Comparison of ENCODE assay signal across 9 mouse cellular contexts in genomic region chr4:62263133-62263844, GRCm38 (mm10). TPM values are rescaled to one million over a fixed set of nuclear protein-coding genes. Genes with fewer than 3 reads are reported as not detected.
A peak's percentile ranks its signal among the peaks of the same experiment; 100 is the strongest.
DNase-seq lines count a peak whose midpoint lies in the region; ATAC-seq and TF ChIP-seq lines count a peak whose summit lies in the region.
"Had no signal": no experiment of that assay in that cellular context is flagged by ENCODE, and none has a peak within 500 bp of the region (broad histone marks: within the 10 kb centered on the region; RNA-seq: fewer than 3 reads in every experiment).

No protein-coding gene starts in this region.

- no peak overlapping the region for H3K4me3 ChIP-seq in midbrain, embryonic 10.5 days
- no peak overlapping the region for H3K4me3 ChIP-seq in midbrain, embryonic 16.5 days (ENCODE audit: low read depth, low read length)
- no peak overlapping the region for H3K4me3 ChIP-seq in embryonic facial prominence, embryonic 10.5 days
- no peak overlapping the region for H3K4me3 ChIP-seq in midbrain, postnatal 0 days (ENCODE audit: low read depth, low read length)

- H3K27ac ChIP-seq in midbrain, embryonic 10.5 days (replicated peaks): 0 out of 2 replicates have a peak overlapping the region, but pooled peaks have one; percentile 46
- no peak overlapping the region for H3K27ac ChIP-seq in midbrain, embryonic 16.5 days (ENCODE audit: low read length)
- H3K27ac ChIP-seq in embryonic facial prominence, embryonic 10.5 days (replicated peaks): no peak overlapping the region
- H3K27ac ChIP-seq in midbrain, postnatal 0 days (ENCODE audit: low read depth, low read length): no peak overlapping the region; the same call in 1 of the 2 replicates

- H3K4me2 ChIP-seq in midbrain, embryonic 16.5 days (ENCODE audit: low read length): no peak overlapping the region
- no peak overlapping the region for H3K4me2 ChIP-seq in midbrain, postnatal 0 days (ENCODE audit: low read depth, low read length, poor library complexity, severe bottlenecking)

- 0 out of 2 replicates have a peak, but pooled peaks cover 2% of the 10 kb centered on the region for H3K4me1 ChIP-seq in midbrain, embryonic 10.5 days
- H3K4me1 ChIP-seq in midbrain, embryonic 16.5 days (ENCODE audit: control insufficient read depth, insufficient read depth, low read length): no peaks in the 10 kb centered on the region
- H3K4me1 ChIP-seq in embryonic facial prominence, embryonic 10.5 days: 0 out of 2 replicates have a peak, but pooled peaks cover 3% of the 10 kb centered on the region
- H3K4me1 ChIP-seq in midbrain, postnatal 0 days (ENCODE audit: insufficient read depth, low read length): no peaks in the 10 kb centered on the region

- H3K9ac ChIP-seq in midbrain, embryonic 16.5 days (ENCODE audit: low read depth, low read length): no peak overlapping the region
- H3K9ac ChIP-seq in midbrain, postnatal 0 days (replicated peaks; ENCODE audit: low read length, poor library complexity, severe bottlenecking): no peak overlapping the region

- peak; percentile 38 for DNase-seq in gastrocnemius, adult 18-20 months (ENCODE audit: low spot score)
- no peak for DNase-seq in gastrocnemius, postnatal 25 days
- DNase-seq in midbrain, embryonic 10.5 days (ENCODE audit: low spot score): peak; percentile 24
- DNase-seq in embryonic facial prominence, embryonic 10.5 days (ENCODE audit: low spot score): peak; percentile 7
- peak; percentile 71 for DNase-seq in midbrain, postnatal 0 days (ENCODE audit: low spot score)
- DNase-seq in thymus, postnatal 0 days (ENCODE audit: low spot score): no peak
- DNase-seq: layer of hippocampus, postnatal 36 days had no signal

- WGBS in midbrain, embryonic 10.5 days: 40% methylated on average over 7 of the region's 7 CpGs
- 32% methylated on average over 7 of the region's 7 CpGs for WGBS in midbrain, embryonic 16.5 days
- WGBS in embryonic facial prominence, embryonic 10.5 days: 42% methylated on average over 7 of the region's 7 CpGs
- whole genome bisulfite sequencing in midbrain, postnatal 0 days: 36% methylated on average over 7 of the region's 7 CpGs

- no peaks in the 10 kb centered on the region for H3K27me3 ChIP-seq in midbrain, embryonic 10.5 days (ENCODE audit: low read depth, poor library complexity, severe bottlenecking)
- H3K27me3 ChIP-seq in midbrain, embryonic 16.5 days (ENCODE audit: control insufficient read depth, insufficient read depth, low read depth, low read length): no peaks in the 10 kb centered on the region
- no peaks in the 10 kb centered on the region for H3K27me3 ChIP-seq in embryonic facial prominence, embryonic 10.5 days (replicated peaks; ENCODE audit: low read depth, poor library complexity, severe bottlenecking)
- no peaks in the 10 kb centered on the region for H3K27me3 ChIP-seq in midbrain, postnatal 0 days (ENCODE audit: insufficient read depth, low read length)

- H3K9me3 ChIP-seq in midbrain, embryonic 10.5 days (replicated peaks): no peaks in the 10 kb centered on the region
- no peaks in the 10 kb centered on the region for H3K9me3 ChIP-seq in midbrain, embryonic 16.5 days (replicated peaks; ENCODE audit: control insufficient read depth, low read length, poor library complexity, severe bottlenecking)
- no peaks in the 10 kb centered on the region for H3K9me3 ChIP-seq in embryonic facial prominence, embryonic 10.5 days
- H3K9me3 ChIP-seq in midbrain, postnatal 0 days (ENCODE audit: low read length): no peaks in the 10 kb centered on the region

- H3K36me3 ChIP-seq in midbrain, embryonic 10.5 days: no peaks in the 10 kb centered on the region
- no peaks in the 10 kb centered on the region for H3K36me3 ChIP-seq in midbrain, embryonic 16.5 days (ENCODE audit: control insufficient read depth, insufficient read depth, low read length)
- H3K36me3 ChIP-seq in embryonic facial prominence, embryonic 10.5 days (replicated peaks): no peaks in the 10 kb centered on the region
- H3K36me3 ChIP-seq in midbrain, postnatal 0 days (ENCODE audit: insufficient read depth, low read length): no peaks in the 10 kb centered on the region

- ATAC-seq in midbrain, embryonic 16.5 days: no peak
- ATAC-seq in midbrain, postnatal 0 days (ENCODE audit: low FRiP score): peak; percentile 50; the same call in 1 of the 2 replicates
- ATAC-seq in CD4-positive, CD25-positive, alpha-beta regulatory T cell, adult 4 months: no peak

- TF ChIP-seq CTCF in midbrain, postnatal 0 days (IDR thresholded peaks at IDR 0.05): peak; percentile 77

RNA-seq across cellular contexts. Expression of gene Slc31a2, which starts 0.9 kb away (rescaled TPM):
- 1 to 10 TPM; 5.3 to 6.2 TPM for total RNA-seq in gastrocnemius, adult 18-20 months (2021)
- total RNA-seq in gastrocnemius, postnatal 25 days (2021): 1 to 10 TPM; 3.9 to 4.6 TPM
- polyA plus RNA-seq in midbrain, embryonic 10.5 days (2016; fragmentation: Nextera tagmentation; extraction: Ambion mirVana): 12.1 and 12.4 TPM in 2 replicates
- polyA plus RNA-seq in midbrain, embryonic 16.5 days (2015; fragmentation: Nextera tagmentation; extraction: Ambion mirVana): 17.3 and 18.7 TPM in 2 replicates
- 10.2 and 10.7 TPM in 2 replicates for polyA plus RNA-seq in embryonic facial prominence, embryonic 10.5 days (2016; fragmentation: Nextera tagmentation; extraction: Ambion mirVana)
- total RNA-seq in midbrain, postnatal 0 days (2014; rRNA removed): 18.0 and 23.8 TPM in 2 replicates
- 12.0 and 13.2 TPM in 2 replicates for polyA plus RNA-seq in midbrain, postnatal 0 days (2015; fragmentation: Nextera tagmentation; extraction: Ambion mirVana)
- 10 to 100 TPM; 11.1 to 16.4 TPM for polyA plus RNA-seq in CD4-positive, CD25-positive, alpha-beta regulatory T cell, adult 4 months (2017; shearing (Covaris generic))
- 9.5 and 10.7 TPM in 2 replicates for polyA plus RNA-seq in thymus, postnatal 0 days (2015; fragmentation: Nextera tagmentation; extraction: Ambion mirVana)

RNA-seq across cellular contexts. Expression of gene Zfp37, which starts 32.4 kb away (rescaled TPM):
- total RNA-seq in gastrocnemius, adult 18-20 months (2021): 1 to 10 TPM in 1 of 2 experiments, under 1 TPM in 1; 0.82 to 1.3 TPM
- total RNA-seq in gastrocnemius, postnatal 25 days (2021): 1 to 10 TPM in 1 of 2 experiments, under 1 TPM in 1; 0.86 to 1.2 TPM
- polyA plus RNA-seq in midbrain, embryonic 10.5 days (2016; fragmentation: Nextera tagmentation; extraction: Ambion mirVana): 20.3 and 28.2 TPM in 2 replicates
- 35.9 and 37.2 TPM in 2 replicates for polyA plus RNA-seq in midbrain, embryonic 16.5 days (2015; fragmentation: Nextera tagmentation; extraction: Ambion mirVana)
- 18.7 and 19.8 TPM in 2 replicates for polyA plus RNA-seq in embryonic facial prominence, embryonic 10.5 days (2016; fragmentation: Nextera tagmentation; extraction: Ambion mirVana)
- 25.1 and 30.3 TPM in 2 replicates for total RNA-seq in midbrain, postnatal 0 days (2014; rRNA removed)
- polyA plus RNA-seq in midbrain, postnatal 0 days (2015; fragmentation: Nextera tagmentation; extraction: Ambion mirVana): 18.9 and 20.5 TPM in 2 replicates
- under 1 TPM in 1 of 2 experiments, not detected in 1; 0.58 TPM for polyA plus RNA-seq in CD4-positive, CD25-positive, alpha-beta regulatory T cell, adult 4 months (2017; shearing (Covaris generic))
- polyA plus RNA-seq in thymus, postnatal 0 days (2015; fragmentation: Nextera tagmentation; extraction: Ambion mirVana): 0.59 and 0.68 TPM in 2 replicates

Comparison
In these comparisons a context has a peak if more than half of its experiments do, and no peak if none do; other contexts are left out.
1. DNase-seq: peak in gastrocnemius, adult 18-20 months (single experiment), midbrain, embryonic 10.5 days (single experiment), embryonic facial prominence, embryonic 10.5 days (single experiment) and midbrain, postnatal 0 days (single experiment); none in gastrocnemius, postnatal 25 days (single experiment) and thymus, postnatal 0 days (single experiment).
2. RNA of gene Zfp37, which starts 32.4 kb away (polyA plus RNA-seq): 35.9 to 37.2 TPM in midbrain, embryonic 16.5 days, 18.9 to 20.5 TPM in midbrain, postnatal 0 days, 20.3 to 28.2 TPM in midbrain, embryonic 10.5 days and 18.7 to 19.8 TPM in embryonic facial prominence, embryonic 10.5 days; 0.59 to 0.68 TPM in thymus, postnatal 0 days and 0.58 TPM in CD4-positive, CD25-positive, alpha-beta regulatory T cell, adult 4 months; every median in the first group is over 10 times any median in the second.